Mouse (Mus musculus) embryonic fibroblast, embryonic 13.5 days (primary cell): ENCODE data around the gene Slc17a9. TPM values are rescaled to one million over a fixed set of nuclear protein-coding genes. Genes with fewer than 3 reads are reported as not detected.
"Not testable (repeated sequence)": the region's sequence is repeated elsewhere in the genome, so short reads cannot be mapped to it uniquely, and the experiment has no call there.

Source experiments
- H3K27ac ChIP-seq: 2 replicates; pipeline ENCODE4 v1.5.1; 2012; ENCODE audit warnings: low read length, control low read depth, inconsistent platforms; ENCODE audit not compliant: insufficient read depth
- H3K4me1 ChIP-seq: 2 replicates; pipeline ENCODE4 v1.6.1; 2011; ENCODE audit warnings: low read length; ENCODE audit not compliant: control insufficient read depth, insufficient read depth
- H3K4me3 ChIP-seq: 2 replicates; pipeline ENCODE4 v1.5.1; 2011; ENCODE audit warnings: mild to moderate bottlenecking, control low read depth, low read length; ENCODE audit not compliant: insufficient read depth
- CTCF ChIP-seq: IDR thresholded peaks from 2 replicates; pipeline ENCODE4 v1.5.1; 2011; ENCODE audit warnings: mild to moderate bottlenecking, control low read depth, low read length, moderate library complexity, borderline replicate concordance; ENCODE audit not compliant: insufficient read depth
- POLR2A ChIP-seq: IDR thresholded peaks from 2 replicates; pipeline ENCODE4 v1.6.1; 2011; ENCODE audit warnings: low read depth, mild to moderate bottlenecking, control low read depth, low read length, moderate library complexity
- polyA plus RNA-seq: library from polyadenylated mRNA; stranded (reverse); fragments of >200 nt; gene quantifications from 2 replicates; pipeline ENCODE4 v1.2.4, GENCODE M21; 2011; ENCODE audit warnings: low read depth; ENCODE audit not compliant: missing spikeins, insufficient read length

Slc17a9 gene
- polyA plus RNA-seq, 1 experiment = 1.5 TPM

GRCm38 (mm10) chr2:180709923-180710272 lies 15.2 kb upstream of the Slc17a9 start, which contains the start of the genes Dido1 and Gid8:
Dido1 (minus strand) TSS chr2:180709999.
Gid8 (plus strand) TSS chr2:180710117.
- TF ChIP-seq POLR2A = peak; percentile 70
- no peak for TF ChIP-seq CTCF
- Histone ChIP-seq H3K4me1 (0 out of 2 replicates have a peak, but pooled peaks cover 4% of the 10 kb centered on the region), H3K4me3 (peak within 1 kb of the TSS; percentile 93), H3K27ac (peak within 1 kb of the TSS; percentile 63)

- Histone ChIP-seq H3K27ac (peak overlapping the region; percentile 54), H3K4me1 (0 out of 2 replicates have a peak, but pooled peaks cover 4% of the 10 kb centered on the region), H3K4me3 (peak overlapping the region; percentile 77)
- no peak; the same call in 1 of the 2 replicates for TF ChIP-seq POLR2A
- TF ChIP-seq CTCF = no peak
These were observed 14.5 kb upstream of the Slc17a9 start for GRCm38 (mm10) chr2:180710276-180711155.

- H3K4me1 ChIP-seq = 0 out of 2 replicates have a peak, but pooled peaks cover 4% of the 10 kb centered on the region
- peak overlapping the region; percentile 77 for H3K4me3 ChIP-seq
- TF ChIP-seq POLR2A (no peak), CTCF (no peak)
- no peak overlapping the region for H3K27ac ChIP-seq
These were observed 13.5 kb upstream of the Slc17a9 start for GRCm38 (mm10) chr2:180711527-180711926.

- no peak for TF ChIP-seq POLR2A
- TF ChIP-seq CTCF = no peak
- 0 out of 2 replicates have a peak, but pooled peaks cover 4% of the 10 kb centered on the region for H3K4me1 ChIP-seq
- no peak overlapping the region for H3K27ac ChIP-seq
- H3K4me3 ChIP-seq = no peak overlapping the region
These were observed 12.9 kb upstream of the Slc17a9 start for GRCm38 (mm10) chr2:180712037-180712689.

GRCm38 (mm10) chr2:180722748-180723147 lies 2.3 kb upstream of the Slc17a9 start:
- H3K4me3 ChIP-seq, H3K27ac ChIP-seq, H3K4me1 ChIP-seq: not testable (repeated sequence)

- no peaks in the 10 kb centered on the region for H3K4me1 ChIP-seq
- H3K4me3 ChIP-seq = no peak overlapping the region
- H3K27ac ChIP-seq = no peak overlapping the region
- no peak for TF ChIP-seq CTCF
- no peak for TF ChIP-seq POLR2A
These were observed 1.2 kb upstream of the Slc17a9 start for GRCm38 (mm10) chr2:180723865-180724264.

- Histone ChIP-seq H3K4me3 (peak overlapping the region; percentile 15), H3K27ac (no peak overlapping the region), H3K4me1 (no peaks in the 10 kb centered on the region)
- TF ChIP-seq CTCF (no peak), POLR2A (no peak)
These were observed 333 bp downstream of the Slc17a9 start for GRCm38 (mm10) chr2:180725414-180725778.

- no peak for TF ChIP-seq POLR2A
- TF ChIP-seq CTCF = no peak
- no peak overlapping the region for H3K27ac ChIP-seq
- H3K4me1 ChIP-seq = no peaks in the 10 kb centered on the region
- no peak overlapping the region for H3K4me3 ChIP-seq
These were observed 980 bp downstream of the Slc17a9 start for GRCm38 (mm10) chr2:180725856-180726629.

- no peak for TF ChIP-seq CTCF
- no peak for TF ChIP-seq POLR2A
- no peak overlapping the region for H3K4me3 ChIP-seq
- H3K27ac ChIP-seq = no peak overlapping the region
- H3K4me1 ChIP-seq = no peaks in the 10 kb centered on the region
These were observed 1.8 kb downstream of the Slc17a9 start for GRCm38 (mm10) chr2:180726658-180727442.
